In the genomic region with DNA sequence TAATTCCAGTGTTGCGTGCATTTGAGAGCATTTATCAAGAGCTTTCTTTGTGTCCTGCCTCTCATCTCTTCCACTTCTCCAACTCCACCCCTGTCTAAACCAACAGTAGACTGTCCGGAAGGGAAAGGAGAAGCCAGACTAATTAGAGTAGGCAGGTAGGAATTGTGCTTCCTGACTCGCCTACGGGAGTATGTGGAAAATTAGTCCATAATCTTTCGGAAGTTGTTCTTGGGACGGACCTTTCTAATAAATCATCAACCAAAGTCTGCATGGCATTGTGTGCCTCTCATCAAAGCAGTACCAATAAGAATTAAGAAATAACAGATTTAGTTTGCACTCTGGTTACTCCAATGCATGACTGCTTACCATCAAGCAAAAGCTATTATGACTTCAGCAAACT, we compare ENCODE assay signal across 7 mouse cellular contexts. TPM values are rescaled to one million over a fixed set of nuclear protein-coding genes. Genes with fewer than 3 reads are reported as not detected.
A peak's percentile ranks its signal among the peaks of the same experiment; 100 is the strongest.
DNase-seq lines count a peak whose midpoint lies in the region; ATAC-seq and TF ChIP-seq lines count a peak whose summit lies in the region.

No protein-coding gene starts in this region.

- H3K9ac ChIP-seq in ES-Bruce4 (ENCODE audit: low read depth, poor library complexity, severe bottlenecking): peak overlapping the region; percentile 75; the same call in 1 of the 2 replicates
- peak overlapping the region; percentile 91; the same call in 1 of the 2 replicates for H3K9ac ChIP-seq in heart, embryonic 14.5 days (ENCODE audit: low read length)
- peak overlapping the region; percentile 89 for H3K9ac ChIP-seq in liver, embryonic 15.5 days

- H3K36me3 ChIP-seq in ES-Bruce4 (ENCODE audit: control insufficient read depth, insufficient read depth, low read length, poor library complexity, severe bottlenecking): no peaks in the 10 kb centered on the region
- no peaks in the 10 kb centered on the region for H3K36me3 ChIP-seq in heart, embryonic 14.5 days (ENCODE audit: control insufficient read depth, insufficient read depth, low read length)
- no peaks in the 10 kb centered on the region for H3K36me3 ChIP-seq in liver, embryonic 15.5 days (replicated peaks)
- H3K36me3 ChIP-seq in thymus, adult 2 months (ENCODE audit: control insufficient read depth, insufficient read depth, low read length): no peaks in the 10 kb centered on the region

- H3K4me2 ChIP-seq in heart, embryonic 14.5 days (ENCODE audit: low read length): peak overlapping the region; percentile 72
- H3K4me2 ChIP-seq in liver, embryonic 15.5 days: peak overlapping the region; percentile 93

- H3K4me3 ChIP-seq in ES-Bruce4 (ENCODE audit: low read depth, low read length): no peak overlapping the region
- H3K4me3 ChIP-seq in heart, embryonic 14.5 days (ENCODE audit: control insufficient read depth in 1 of 2, insufficient read depth in 1 of 2, low read depth in 1 of 2, low read length in 2 of 2): peak overlapping the region in 1 of 2 experiments; percentile 68; a peak in 2 of 4 replicates
- peak overlapping the region; percentile 88 for H3K4me3 ChIP-seq in liver, embryonic 15.5 days (replicated peaks)
- H3K4me3 ChIP-seq in thymus, adult 2 months (ENCODE audit: control insufficient read depth, insufficient read depth, low read length): no peak overlapping the region

- TF ChIP-seq POLR2A in ES-Bruce4 (IDR thresholded peaks at IDR 0.05; ENCODE audit: insufficient read depth, low read length): no peak
- no peak for TF ChIP-seq POLR2A in thymus, adult 2 months (IDR thresholded peaks at IDR 0.05; ENCODE audit: control insufficient read depth, extremely low read depth, insufficient read depth, low read length, poor library complexity)

- no peak overlapping the region for H3K27ac ChIP-seq in ES-Bruce4 (ENCODE audit: insufficient read depth, low read length)
- no peak overlapping the region for H3K27ac ChIP-seq in heart, embryonic 14.5 days (replicated peaks in 1 of 2; ENCODE audit: control insufficient read depth in 1 of 2, insufficient read depth in 1 of 2, low read depth in 2 of 2, low read length in 2 of 2)
- 0 out of 2 replicates have a peak overlapping the region, but pooled peaks have one; percentile 93 for H3K27ac ChIP-seq in liver, embryonic 15.5 days (replicated peaks)
- H3K27ac ChIP-seq in thymus, adult 2 months (ENCODE audit: control insufficient read depth, insufficient read depth, low read length): no peak overlapping the region

- ATAC-seq in heart, embryonic 14.5 days (ENCODE audit: insufficient number of reproducible peaks, insufficient read depth, low FRiP score, low read depth): no peak
- ATAC-seq in liver, embryonic 15.5 days (ENCODE audit: insufficient read depth): no peak

- no peaks in the 10 kb centered on the region for H3K27me3 ChIP-seq in ES-Bruce4 (ENCODE audit: control insufficient read depth, insufficient read depth, low read length, poor library complexity, severe bottlenecking)
- H3K27me3 ChIP-seq in heart, embryonic 14.5 days (ENCODE audit: control insufficient read depth, insufficient read depth, low read length): no peaks in the 10 kb centered on the region
- H3K27me3 ChIP-seq in liver, embryonic 15.5 days: no peaks in the 10 kb centered on the region
- H3K27me3 ChIP-seq in thymus, adult 2 months (ENCODE audit: control insufficient read depth, insufficient read depth, low read length): no peaks in the 10 kb centered on the region

- 80% methylated on average over 6 of the region's 6 CpGs for WGBS in heart, embryonic 14.5 days
- WGBS in liver, embryonic 15.5 days (ENCODE audit: insufficient replicate concordance): 71% methylated on average over 6 of the region's 6 CpGs
- WGBS in thymus, adult 2 months: 93% methylated on average over 6 of the region's 6 CpGs

- DNase-seq in Muller cell, postnatal 12 days (ENCODE audit: inconsistent ontology term): peak; percentile 15
- DNase-seq in right cerebral cortex, postnatal 14 days: no peak
- DNase-seq in thymus, adult 2 months: no peak
- DNase-seq in layer of hippocampus, adult 11-12 months (ENCODE audit: low spot score): no peak

- no peak for TF ChIP-seq CTCF in ES-Bruce4 (IDR thresholded peaks at IDR 0.05; ENCODE audit: low read depth, low read length)
- TF ChIP-seq CTCF in thymus, adult 2 months (IDR thresholded peaks at IDR 0.05; ENCODE audit: borderline replicate concordance, control insufficient read depth, extremely low read depth, insufficient read depth, low read length, poor library complexity): no peak

- no peaks in the 10 kb centered on the region for H3K9me3 ChIP-seq in ES-Bruce4 (replicated peaks; ENCODE audit: control insufficient read depth, insufficient read depth, low read length, poor library complexity, severe bottlenecking)
- H3K9me3 ChIP-seq in heart, embryonic 14.5 days (ENCODE audit: control insufficient read depth, low read length): no peaks in the 10 kb centered on the region
- H3K9me3 ChIP-seq in liver, embryonic 15.5 days (replicated peaks): no peaks in the 10 kb centered on the region

- H3K4me1 ChIP-seq in ES-Bruce4 (ENCODE audit: control insufficient read depth, insufficient read depth, low read length): no peaks in the 10 kb centered on the region
- peaks cover 0 to 17% of the 10 kb centered on the region in 2 experiments; a peak in 3 of 4 replicates for H3K4me1 ChIP-seq in heart, embryonic 14.5 days (ENCODE audit: control insufficient read depth in 2 of 2, insufficient read depth in 2 of 2, low read length in 2 of 2)
- H3K4me1 ChIP-seq in liver, embryonic 15.5 days (replicated peaks): peaks cover 28% of the 10 kb centered on the region
- peaks cover 3% of the 10 kb centered on the region for H3K4me1 ChIP-seq in thymus, adult 2 months (replicated peaks; ENCODE audit: control insufficient read depth, insufficient read depth, low read length)

- TF ChIP-seq EP300 in ES-Bruce4 (IDR thresholded peaks at IDR 0.05; ENCODE audit: insufficient read depth, low read depth, low read length): no peak

RNA-seq across cellular contexts. Expression of a gene that starts 1.1 kb away (rescaled TPM):
- 18.7 and 20.5 TPM in 2 replicates for polyA plus RNA-seq in ES-Bruce4 (2011; ENCODE audit: insufficient read depth, insufficient read length, low read depth, missing spikeins)
- 13.2 and 13.4 TPM in 2 replicates for polyA plus RNA-seq in heart, embryonic 14.5 days (2014; fragmentation: Nextera tagmentation; extraction: Ambion mirVana)
- polyA plus RNA-seq in liver, embryonic 15.5 days (2015; fragmentation: Nextera tagmentation; extraction: Ambion mirVana): 5.0 and 5.6 TPM in 2 replicates
- 4.7 and 5.3 TPM in 2 replicates for polyA plus RNA-seq in thymus, adult 2 months (2012; rRNA removed)

RNA-seq across cellular contexts. Expression of a gene that starts 5.8 kb away (rescaled TPM):
- not detected in 2 replicates for polyA plus RNA-seq in ES-Bruce4 (2011; ENCODE audit: insufficient read depth, insufficient read length, low read depth, missing spikeins)
- not detected in 2 replicates for polyA plus RNA-seq in heart, embryonic 14.5 days (2014; fragmentation: Nextera tagmentation; extraction: Ambion mirVana)
- polyA plus RNA-seq in liver, embryonic 15.5 days (2015; fragmentation: Nextera tagmentation; extraction: Ambion mirVana): 0.08 TPM in 1 of 2 replicates, not detected in the other
- 0.18 and 0.20 TPM in 2 replicates for polyA plus RNA-seq in thymus, adult 2 months (2012; rRNA removed)

RNA-seq across cellular contexts. Expression of a gene that starts 24.5 kb away (rescaled TPM):
- not detected in 2 replicates for polyA plus RNA-seq in ES-Bruce4 (2011; ENCODE audit: insufficient read depth, insufficient read length, low read depth, missing spikeins)
- not detected in 2 replicates for polyA plus RNA-seq in heart, embryonic 14.5 days (2014; fragmentation: Nextera tagmentation; extraction: Ambion mirVana)
- polyA plus RNA-seq in liver, embryonic 15.5 days (2015; fragmentation: Nextera tagmentation; extraction: Ambion mirVana): not detected in 2 replicates
- not detected in 2 replicates for polyA plus RNA-seq in thymus, adult 2 months (2012; rRNA removed)

RNA-seq across cellular contexts. Expression of a gene that starts 34.3 kb away (rescaled TPM):
- polyA plus RNA-seq in ES-Bruce4 (2011; ENCODE audit: insufficient read depth, insufficient read length, low read depth, missing spikeins): 49.1 and 53.3 TPM in 2 replicates
- 8.7 and 10.1 TPM in 2 replicates for polyA plus RNA-seq in heart, embryonic 14.5 days (2014; fragmentation: Nextera tagmentation; extraction: Ambion mirVana)
- polyA plus RNA-seq in liver, embryonic 15.5 days (2015; fragmentation: Nextera tagmentation; extraction: Ambion mirVana): 4.8 and 5.7 TPM in 2 replicates
- polyA plus RNA-seq in thymus, adult 2 months (2012; rRNA removed): 11.5 and 17.0 TPM in 2 replicates
